Mouse (Mus musculus): Measurements from ENCODE around the gene Igf1r. TPM values are rescaled to one million over a fixed set of nuclear protein-coding genes. Genes with fewer than 3 reads are reported as not detected.

The Igf1r gene
- 22.7 TPM in 2 replicates for polyA plus RNA-seq (2012; rRNA removed)

DNA sequence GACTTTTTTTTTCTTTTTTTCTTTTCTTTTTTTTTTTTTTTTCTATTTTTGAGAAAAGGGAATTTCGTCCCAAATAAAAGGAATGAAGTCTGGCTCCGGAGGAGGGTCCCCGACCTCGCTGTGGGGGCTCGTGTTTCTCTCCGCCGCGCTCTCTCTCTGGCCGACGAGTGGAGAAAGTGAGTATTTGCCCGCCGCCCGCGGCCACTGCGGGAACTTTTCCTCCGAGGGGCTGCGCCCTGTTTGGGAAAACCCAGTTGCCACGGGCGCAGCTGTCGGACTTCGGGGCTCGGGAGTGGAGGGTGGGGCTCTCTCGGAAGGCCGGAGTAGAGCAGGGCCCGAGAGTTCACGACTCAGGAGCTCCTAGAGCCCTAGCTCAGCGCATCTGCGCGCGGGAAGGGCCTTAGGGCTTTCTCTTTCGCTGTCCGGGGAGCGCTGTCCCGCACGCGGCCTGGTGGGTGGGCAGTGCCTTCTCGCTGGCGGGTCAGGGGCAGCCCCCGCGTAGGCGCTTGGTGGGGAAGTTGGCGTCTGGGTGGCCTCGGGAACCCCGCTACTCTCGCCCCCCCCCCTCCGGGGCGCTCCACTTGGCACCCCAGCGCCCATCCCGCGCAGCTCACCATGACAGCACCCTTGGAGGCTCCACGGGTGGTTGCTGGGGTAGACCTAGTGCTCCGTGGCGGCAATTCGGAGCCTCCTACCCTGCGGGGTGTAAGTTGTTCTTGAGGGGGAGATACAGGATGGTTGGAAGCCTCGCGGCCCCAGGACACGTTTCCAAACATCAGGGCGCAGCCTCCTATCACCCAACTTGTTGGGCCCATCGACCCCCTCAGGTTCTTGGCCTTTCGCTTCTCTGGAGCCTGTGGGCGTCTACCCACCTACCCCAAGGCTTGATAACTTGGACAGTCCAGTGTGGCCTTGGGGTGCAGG lies at the start of gene Igf1r:
Gene Igf1r, plus strand, starts transcription at position 51 of the 924 bp plus-strand sequence.
- Histone ChIP-seq H3K27ac (ENCODE audit: insufficient read depth, low read length) (peak within 1 kb of the TSS; percentile 100), H3K4me1 (ENCODE audit: control insufficient read depth, insufficient read depth, low read length) (peaks cover 3% of the 10 kb centered on the region), H3K4me3 (ENCODE audit: insufficient read depth, low read length) (peak within 1 kb of the TSS; percentile 96)
- no peak for TF ChIP-seq CTCF (IDR thresholded peaks at IDR 0.05; ENCODE audit: extremely low read depth, insufficient read depth, low read length)
- no peak for TF ChIP-seq POLR2A (IDR thresholded peaks at IDR 0.05; ENCODE audit: extremely low read depth, insufficient read depth, low read length)

DNA sequence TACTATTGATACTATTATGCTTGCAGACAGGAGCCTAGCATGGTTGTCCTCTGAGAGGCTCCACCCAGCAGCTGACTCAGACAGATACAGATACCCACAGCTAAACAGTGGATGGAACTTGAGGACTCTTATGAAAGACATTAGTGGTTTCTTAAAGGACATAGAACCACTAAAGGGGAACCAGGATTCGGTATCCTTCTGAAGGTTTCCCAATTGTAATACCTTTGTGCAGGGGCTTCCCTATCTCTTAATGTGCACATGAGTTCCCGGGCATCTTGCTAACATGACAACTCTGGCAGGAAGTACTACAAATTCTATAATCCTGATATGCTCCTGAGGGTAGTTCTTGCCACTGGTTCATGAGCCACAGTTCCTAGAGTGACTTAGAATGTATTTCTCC lies 46.3 kb upstream of the Igf1r start:
- peaks cover 2% of the 10 kb centered on the region for H3K4me1 ChIP-seq (ENCODE audit: control insufficient read depth, insufficient read depth, low read length)
- no peak overlapping the region for H3K27ac ChIP-seq (ENCODE audit: insufficient read depth, low read length)
- H3K4me3 ChIP-seq (ENCODE audit: insufficient read depth, low read length) = no peak overlapping the region
- no peak for TF ChIP-seq POLR2A (IDR thresholded peaks at IDR 0.05; ENCODE audit: extremely low read depth, insufficient read depth, low read length)
- TF ChIP-seq CTCF (IDR thresholded peaks at IDR 0.05; ENCODE audit: extremely low read depth, insufficient read depth, low read length) = no peak

DNA sequence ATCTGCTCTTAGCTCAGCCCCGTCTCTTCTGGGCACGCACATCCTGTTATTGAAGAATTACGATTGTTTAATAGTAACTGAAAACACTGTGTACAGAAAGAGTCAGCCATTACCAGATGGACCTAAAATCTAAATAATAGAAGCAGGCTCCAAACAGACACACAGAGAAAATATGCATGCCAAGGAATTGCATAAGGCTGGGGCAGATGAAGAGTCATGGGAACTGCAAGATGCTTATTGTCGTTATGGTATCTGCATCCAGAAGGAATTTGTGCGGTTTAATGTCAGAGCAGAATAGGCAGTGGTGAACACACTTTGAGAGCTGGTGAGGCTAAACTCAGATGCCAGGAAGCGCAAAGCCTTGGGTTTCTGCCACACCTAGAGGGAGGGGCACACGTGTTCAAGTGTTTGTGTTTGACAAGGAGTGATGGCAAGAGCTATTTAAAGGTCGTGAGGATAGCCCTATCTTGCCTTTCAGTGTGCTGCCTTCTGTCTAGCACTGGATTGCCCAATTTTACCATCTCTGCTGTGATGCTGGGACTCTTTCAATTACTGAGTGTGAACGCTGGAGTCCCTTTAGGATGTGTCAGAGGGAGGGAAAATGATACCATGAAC lies 44.7 kb upstream of the Igf1r start:
- peak overlapping the region; percentile 1; the same call in 1 of the 2 replicates for H3K27ac ChIP-seq (ENCODE audit: insufficient read depth, low read length)
- peaks cover 2% of the 10 kb centered on the region for H3K4me1 ChIP-seq (ENCODE audit: control insufficient read depth, insufficient read depth, low read length)
- TF ChIP-seq CTCF (IDR thresholded peaks at IDR 0.05; ENCODE audit: extremely low read depth, insufficient read depth, low read length) (no peak), POLR2A (IDR thresholded peaks at IDR 0.05; ENCODE audit: extremely low read depth, insufficient read depth, low read length) (no peak)
- H3K4me3 ChIP-seq (ENCODE audit: insufficient read depth, low read length) = no peak overlapping the region

DNA sequence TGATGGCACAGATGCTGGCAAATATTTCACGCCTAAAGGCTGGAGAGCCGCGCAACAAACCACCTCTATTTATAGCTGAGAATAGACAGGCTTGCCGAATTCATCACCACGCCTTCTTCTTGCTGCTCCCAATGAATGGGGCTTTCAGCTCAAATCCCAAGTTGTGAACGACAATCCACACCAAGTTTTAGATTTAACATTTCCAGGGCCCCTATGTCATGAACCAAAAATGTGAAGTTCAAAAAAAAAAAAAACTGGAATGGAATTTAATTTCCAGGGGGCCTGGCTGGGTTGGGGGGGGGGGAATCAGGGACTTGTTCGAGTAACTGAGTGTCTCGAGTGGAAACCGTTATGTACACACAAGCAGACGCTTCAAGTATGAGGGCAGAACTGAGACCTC lies 42.1 kb upstream of the Igf1r start:
- TF ChIP-seq CTCF (IDR thresholded peaks at IDR 0.05; ENCODE audit: extremely low read depth, insufficient read depth, low read length) (no peak), POLR2A (IDR thresholded peaks at IDR 0.05; ENCODE audit: extremely low read depth, insufficient read depth, low read length) (no peak)
- no peak overlapping the region for H3K27ac ChIP-seq (ENCODE audit: insufficient read depth, low read length)
- peaks cover 2% of the 10 kb centered on the region for H3K4me1 ChIP-seq (ENCODE audit: control insufficient read depth, insufficient read depth, low read length)
- H3K4me3 ChIP-seq (ENCODE audit: insufficient read depth, low read length) = no peak overlapping the region

DNA sequence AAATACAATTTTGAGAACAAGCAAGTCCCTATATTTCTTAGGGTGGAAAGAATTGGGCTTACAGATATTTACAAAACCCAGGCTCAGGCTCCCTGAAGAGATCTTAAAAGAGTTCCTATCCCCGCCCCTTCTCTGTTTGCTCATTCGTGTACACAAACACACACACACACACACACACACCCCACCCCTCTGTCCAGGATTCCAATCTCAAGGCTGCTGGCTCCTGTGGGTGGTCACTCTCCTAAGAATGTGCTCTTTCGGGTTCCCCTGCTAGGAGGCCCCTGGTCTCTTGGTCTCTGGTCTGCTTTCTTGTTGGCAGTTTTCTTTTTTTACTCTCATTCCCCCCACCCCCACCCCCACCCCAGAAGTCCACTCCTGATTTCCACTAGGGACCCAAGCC lies 41.7 kb upstream of the Igf1r start:
- H3K4me1 ChIP-seq (ENCODE audit: control insufficient read depth, insufficient read depth, low read length) = peaks cover 2% of the 10 kb centered on the region
- H3K4me3 ChIP-seq (ENCODE audit: insufficient read depth, low read length) = no peak overlapping the region
- H3K27ac ChIP-seq (ENCODE audit: insufficient read depth, low read length) = no peak overlapping the region
- no peak for TF ChIP-seq CTCF (IDR thresholded peaks at IDR 0.05; ENCODE audit: extremely low read depth, insufficient read depth, low read length)
- no peak for TF ChIP-seq POLR2A (IDR thresholded peaks at IDR 0.05; ENCODE audit: extremely low read depth, insufficient read depth, low read length)

DNA sequence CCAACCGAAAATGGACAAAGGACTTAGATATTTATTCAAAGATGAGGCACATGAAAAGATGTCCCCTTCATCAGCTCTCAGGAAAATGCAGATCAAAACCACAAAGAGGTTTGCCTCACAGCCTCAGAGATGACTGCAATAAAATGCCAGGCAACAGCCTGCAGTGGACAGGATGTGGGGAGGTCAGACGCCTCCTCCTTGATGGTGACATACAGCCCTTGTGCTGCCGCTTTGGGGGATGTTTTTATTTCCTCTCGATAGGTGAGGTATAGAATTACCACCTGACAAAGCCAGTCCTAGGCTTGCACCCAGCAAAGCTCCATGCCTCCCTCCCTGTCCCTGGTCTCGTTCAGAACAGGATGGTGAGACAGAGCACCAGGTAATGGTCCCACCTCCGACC lies 40.8 kb upstream of the Igf1r start:
- Histone ChIP-seq H3K4me1 (ENCODE audit: control insufficient read depth, insufficient read depth, low read length) (peaks cover 2% of the 10 kb centered on the region), H3K4me3 (ENCODE audit: insufficient read depth, low read length) (no peak overlapping the region), H3K27ac (ENCODE audit: insufficient read depth, low read length) (peak overlapping the region; percentile 74)
- TF ChIP-seq CTCF (IDR thresholded peaks at IDR 0.05; ENCODE audit: extremely low read depth, insufficient read depth, low read length) (no peak), POLR2A (IDR thresholded peaks at IDR 0.05; ENCODE audit: extremely low read depth, insufficient read depth, low read length) (no peak)

DNA sequence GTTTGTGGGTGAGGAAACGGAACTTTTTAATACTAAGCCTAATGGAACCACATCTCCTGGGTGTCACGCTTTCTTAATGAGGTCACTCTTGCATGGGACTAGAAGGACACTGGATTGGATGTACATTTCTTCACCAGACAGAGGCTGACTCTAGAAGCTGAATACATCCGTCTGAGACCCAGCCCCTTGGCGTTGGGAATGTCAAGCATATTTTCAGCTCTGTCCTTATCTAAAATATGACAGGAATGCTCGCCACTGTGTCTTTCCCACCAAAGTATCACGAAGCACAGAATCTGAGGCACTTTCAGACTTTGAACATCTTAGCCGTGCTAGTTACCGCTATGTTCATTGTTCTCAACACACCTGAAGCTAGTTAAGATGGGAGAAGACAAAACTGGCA lies 35.7 kb upstream of the Igf1r start:
- Histone ChIP-seq H3K4me1 (ENCODE audit: control insufficient read depth, insufficient read depth, low read length) (no peaks in the 10 kb centered on the region), H3K27ac (ENCODE audit: insufficient read depth, low read length) (no peak overlapping the region), H3K4me3 (ENCODE audit: insufficient read depth, low read length) (no peak overlapping the region)
- no peak for TF ChIP-seq POLR2A (IDR thresholded peaks at IDR 0.05; ENCODE audit: extremely low read depth, insufficient read depth, low read length)
- TF ChIP-seq CTCF (IDR thresholded peaks at IDR 0.05; ENCODE audit: extremely low read depth, insufficient read depth, low read length) = no peak

DNA sequence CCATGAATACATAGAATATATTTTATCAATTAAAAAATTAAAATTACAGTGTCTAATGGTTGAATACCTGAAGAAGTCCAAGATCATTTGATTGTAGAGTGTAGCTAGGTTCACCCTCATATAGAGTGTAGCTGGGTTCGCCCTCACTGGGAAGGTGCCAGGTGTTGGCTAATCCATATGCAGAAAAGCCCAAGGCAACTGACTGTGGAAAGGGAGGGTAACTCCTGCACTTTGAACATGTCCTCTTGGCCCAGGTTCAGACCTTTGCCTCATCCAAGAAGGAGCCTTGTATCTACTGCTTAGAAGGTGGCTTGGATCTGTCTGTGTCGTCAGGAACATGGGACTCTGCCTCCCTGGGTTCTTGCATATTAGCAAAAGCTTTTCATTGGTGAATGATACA lies 34.9 kb upstream of the Igf1r start:
- Histone ChIP-seq H3K4me3 (ENCODE audit: insufficient read depth, low read length) (no peak overlapping the region), H3K4me1 (ENCODE audit: control insufficient read depth, insufficient read depth, low read length) (no peaks in the 10 kb centered on the region), H3K27ac (ENCODE audit: insufficient read depth, low read length) (no peak overlapping the region)
- TF ChIP-seq CTCF (IDR thresholded peaks at IDR 0.05; ENCODE audit: extremely low read depth, insufficient read depth, low read length) (no peak), POLR2A (IDR thresholded peaks at IDR 0.05; ENCODE audit: extremely low read depth, insufficient read depth, low read length) (no peak)

DNA sequence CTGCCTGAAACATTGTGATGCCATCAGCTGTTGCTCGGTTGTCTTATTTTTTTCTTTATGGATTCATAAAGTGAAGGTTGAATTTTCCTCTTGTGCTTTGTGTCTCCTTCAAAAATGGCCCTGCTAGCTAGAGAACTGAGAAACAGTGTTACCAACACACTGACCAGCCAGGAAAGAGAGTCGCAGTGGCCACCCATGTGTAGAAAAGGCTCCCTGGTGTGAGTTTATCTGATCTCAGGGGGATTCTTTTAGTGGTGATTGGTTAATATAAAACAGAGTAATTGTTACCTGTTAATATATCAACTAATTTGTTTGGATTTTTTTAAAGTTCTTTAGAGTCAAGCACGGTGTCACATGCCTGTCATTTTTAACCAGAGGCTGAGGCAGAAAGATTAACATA lies 33.2 kb upstream of the Igf1r start:
- TF ChIP-seq POLR2A (IDR thresholded peaks at IDR 0.05; ENCODE audit: extremely low read depth, insufficient read depth, low read length) (no peak), CTCF (IDR thresholded peaks at IDR 0.05; ENCODE audit: extremely low read depth, insufficient read depth, low read length) (no peak)
- Histone ChIP-seq H3K4me3 (ENCODE audit: insufficient read depth, low read length) (no peak overlapping the region), H3K4me1 (ENCODE audit: control insufficient read depth, insufficient read depth, low read length) (no peaks in the 10 kb centered on the region), H3K27ac (ENCODE audit: insufficient read depth, low read length) (no peak overlapping the region)

DNA sequence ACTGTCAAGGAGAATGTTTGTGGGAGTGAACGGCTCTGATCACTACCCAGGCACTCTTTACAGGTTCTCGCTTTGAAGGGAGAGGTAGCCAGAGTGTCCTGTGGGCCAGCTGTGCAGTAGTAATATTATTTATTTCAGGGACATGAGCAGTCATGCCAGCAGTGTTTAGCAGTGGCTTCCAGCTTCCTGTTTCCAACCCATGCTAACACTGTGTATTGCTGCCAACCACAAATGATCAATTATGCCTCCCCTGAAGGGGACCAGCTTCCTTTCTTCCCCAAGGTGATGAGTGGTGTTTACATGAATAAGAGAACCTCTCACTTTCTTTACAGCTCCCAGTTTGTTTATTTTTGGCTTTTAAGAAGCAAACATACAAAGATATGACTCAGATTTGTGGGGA lies 28.4 kb upstream of the Igf1r start:
- H3K4me1 ChIP-seq (ENCODE audit: control insufficient read depth, insufficient read depth, low read length) = no peaks in the 10 kb centered on the region
- no peak overlapping the region for H3K4me3 ChIP-seq (ENCODE audit: insufficient read depth, low read length)
- no peak overlapping the region for H3K27ac ChIP-seq (ENCODE audit: insufficient read depth, low read length)
- no peak for TF ChIP-seq CTCF (IDR thresholded peaks at IDR 0.05; ENCODE audit: extremely low read depth, insufficient read depth, low read length)
- no peak for TF ChIP-seq POLR2A (IDR thresholded peaks at IDR 0.05; ENCODE audit: extremely low read depth, insufficient read depth, low read length)

Data from cortical plate, adult 2 months (tissue).